Mouse (Mus musculus) MEL (cell line): ENCODE measurements around the gene Selenoh. TPM values are rescaled to one million over a fixed set of nuclear protein-coding genes. Genes with fewer than 3 reads are reported as not detected.

Experiments
- DNase-seq: peaks from one replicate; pipeline ENCODE4 v3.0.0; 2011; ENCODE audit warnings: low read depth, low spot score
- H3K27ac ChIP-seq: 2 replicates; pipeline ENCODE4 v1.5.1; 2012; ENCODE audit warnings: low read depth, mild to moderate bottlenecking, control low read depth, low read length, moderate library complexity; ENCODE audit not compliant: control insufficient read depth
- H3K27me3 ChIP-seq, 2 experiments: fragments of 150-350 bp in 1 of 2; sonication (generic) in 1 of 2; 2 replicates each; pipeline ENCODE4 v1.6.1; 2012; ENCODE audit warnings: low read length in 2 of 2, mild to moderate bottlenecking in 2 of 2, improper control_type of control experiment in 1 of 2, moderate library complexity in 1 of 2; ENCODE audit not compliant: insufficient read depth in 2 of 2, control insufficient read depth in 1 of 2
- H3K36me3 ChIP-seq, 2 experiments: 2 replicates each; pipeline ENCODE4 v1.6.1; 2012 to 2014; ENCODE audit warnings: low read length in 2 of 2, improper control_type of control experiment in 1 of 2, inconsistent platforms in 1 of 2, mild to moderate bottlenecking in 1 of 2; ENCODE audit not compliant: insufficient read depth in 2 of 2, control insufficient read depth in 1 of 2
- H3K4me1 ChIP-seq, 2 experiments: fragments of 150-350 bp in 1 of 2; sonication (generic) in 1 of 2; 2 replicates each; pipeline ENCODE4 v1.6.1; 2012; ENCODE audit warnings: low read length in 2 of 2, improper control_type of control experiment in 1 of 2, mild to moderate bottlenecking in 1 of 2; ENCODE audit not compliant: insufficient read depth in 2 of 2, control insufficient read depth in 1 of 2
- H3K4me3 ChIP-seq, 2 experiments: fragments of 150-350 bp in 1 of 2; sonication (generic) in 1 of 2; 2 replicates each; pipeline ENCODE4 v1.5.1; 2012; ENCODE audit warnings: low read depth in 2 of 2, low read length in 2 of 2, mild to moderate bottlenecking in 2 of 2, moderate library complexity in 2 of 2, control low read depth in 1 of 2, improper control_type of control experiment in 1 of 2; ENCODE audit not compliant: control insufficient read depth in 1 of 2, insufficient read depth in 1 of 2
- H3K79me2 ChIP-seq: 2 replicates; pipeline ENCODE4 v1.6.1; 2012; ENCODE audit warnings: mild to moderate bottlenecking, low read length, moderate library complexity; ENCODE audit not compliant: control insufficient read depth, poor library complexity, insufficient read depth
- H3K9ac ChIP-seq: 2 replicates; pipeline ENCODE4 v1.6.1; 2012; ENCODE audit warnings: low read depth, mild to moderate bottlenecking, control low read depth, low read length, moderate library complexity; ENCODE audit not compliant: control insufficient read depth, poor library complexity, severe bottlenecking
- H3K9me3 ChIP-seq: fragments of 150-350 bp; sonication (generic); replicated peaks from 2 replicates; pipeline ENCODE4 v1.6.1; 2012; ENCODE audit warnings: mild to moderate bottlenecking, low read length, improper control_type of control experiment, moderate library complexity; ENCODE audit not compliant: insufficient read depth
- BHLHE40 ChIP-seq: IDR thresholded peaks from 2 replicates; pipeline ENCODE4 v1.6.1; 2012; ENCODE audit warnings: low read depth, mild to moderate bottlenecking, inconsistent platforms, low read length, improper control_type of control experiment, borderline replicate concordance
- CHD1 ChIP-seq: IDR thresholded peaks from 2 replicates; pipeline ENCODE4 v1.6.1; 2012; ENCODE audit warnings: low read depth, mild to moderate bottlenecking, inconsistent platforms, low read length, improper control_type of control experiment
- CHD2 ChIP-seq: IDR thresholded peaks from 2 replicates; pipeline ENCODE4 v1.6.1; 2011; ENCODE audit warnings: low read length, improper control_type of control experiment
- CTCF ChIP-seq, 3 experiments: IDR thresholded peaks in 2 of 3; conservative IDR thresholded peaks in 1 of 3; 2 replicates each; pipeline ENCODE4 v1.5.1; 2011 to 2012; ENCODE audit warnings: low read length in 3 of 3, low read depth in 2 of 3, mild to moderate bottlenecking in 2 of 3, improper control_type of control experiment in 1 of 3, inconsistent platforms in 1 of 3, mixed read lengths in 1 of 3, moderate library complexity in 1 of 3; ENCODE audit not compliant: control insufficient read depth in 1 of 3, insufficient read depth in 1 of 3, poor library complexity in 1 of 3, severe bottlenecking in 1 of 3
- E2F4 ChIP-seq: IDR thresholded peaks from 2 replicates; pipeline ENCODE4 v1.6.1; 2011; ENCODE audit warnings: low read depth, low read length, improper control_type of control experiment, borderline replicate concordance
- ELF1 ChIP-seq: IDR thresholded peaks from 2 replicates; pipeline ENCODE4 v1.6.1; 2014; ENCODE audit warnings: low read depth, mild to moderate bottlenecking, inconsistent platforms, low read length, improper control_type of control experiment, moderate library complexity
- EP300 ChIP-seq, 2 experiments: IDR thresholded peaks; 2 replicates each; pipeline ENCODE4 v1.6.1; 2011; ENCODE audit warnings: improper control_type of control experiment in 2 of 2, low read length in 2 of 2, low read depth in 1 of 2, mild to moderate bottlenecking in 1 of 2
- ETS1 ChIP-seq: IDR thresholded peaks from 2 replicates; pipeline ENCODE4 v1.6.1; 2012; ENCODE audit warnings: low read depth, mild to moderate bottlenecking, inconsistent platforms, low read length, improper control_type of control experiment, moderate library complexity
- GABPA ChIP-seq: IDR thresholded peaks from 2 replicates; pipeline ENCODE4 v1.6.1; 2012; ENCODE audit warnings: low read depth, mild to moderate bottlenecking, inconsistent platforms, low read length, improper control_type of control experiment, moderate library complexity
- GATA1 ChIP-seq: IDR thresholded peaks from 2 replicates; pipeline ENCODE4 v1.6.1; 2011; ENCODE audit warnings: low read depth, low read length, improper control_type of control experiment
- HCFC1 ChIP-seq: IDR thresholded peaks from 2 replicates; pipeline ENCODE4 v1.6.1; 2012; ENCODE audit warnings: low read depth, mild to moderate bottlenecking, inconsistent platforms, low read length, improper control_type of control experiment, moderate library complexity
- JUND ChIP-seq: IDR thresholded peaks from 2 replicates; pipeline ENCODE4 v1.6.1; 2011; ENCODE audit warnings: low read depth, mild to moderate bottlenecking, improper control_type of control experiment, low read length
- MAFK ChIP-seq: IDR thresholded peaks from 2 replicates; pipeline ENCODE4 v1.6.1; 2011; ENCODE audit warnings: low read depth, mild to moderate bottlenecking, low read length, improper control_type of control experiment, borderline replicate concordance
- MAX ChIP-seq: IDR thresholded peaks from 2 replicates; pipeline ENCODE4 v1.6.1; 2011; ENCODE audit warnings: low read length, improper control_type of control experiment
- MEF2A ChIP-seq: IDR thresholded peaks from 2 replicates; pipeline ENCODE4 v1.6.1; 2014; ENCODE audit warnings: low read depth, mild to moderate bottlenecking, inconsistent platforms, low read length, improper control_type of control experiment; ENCODE audit not compliant: poor library complexity, insufficient replicate concordance, severe bottlenecking; ENCODE audit errors: extremely low read depth
- MXI1 ChIP-seq: IDR thresholded peaks from 2 replicates; pipeline ENCODE4 v1.6.1; 2011; ENCODE audit warnings: mild to moderate bottlenecking, low read depth, low read length, improper control_type of control experiment
- MYB ChIP-seq: IDR thresholded peaks from 2 replicates; pipeline ENCODE4 v1.6.1; 2011; ENCODE audit warnings: mild to moderate bottlenecking, low read depth, low read length, improper control_type of control experiment
- MYC ChIP-seq: IDR thresholded peaks from 2 replicates; pipeline ENCODE4 v1.6.1; 2011; ENCODE audit warnings: low read depth, mild to moderate bottlenecking, low read length, improper control_type of control experiment, moderate library complexity
- NELFE ChIP-seq: IDR thresholded peaks from 2 replicates; pipeline ENCODE4 v1.6.1; 2011; ENCODE audit warnings: low read depth, low read length, improper control_type of control experiment
- NRF1 ChIP-seq: IDR thresholded peaks from 2 replicates; pipeline ENCODE4 v1.6.1; 2014; ENCODE audit warnings: low read depth, mild to moderate bottlenecking, inconsistent platforms, low read length, improper control_type of control experiment, moderate library complexity; ENCODE audit not compliant: poor library complexity, insufficient read depth, severe bottlenecking
- POLR2A ChIP-seq, 2 experiments: IDR thresholded peaks; 2 replicates each; pipeline ENCODE4 v1.6.1; 2011 to 2012; ENCODE audit warnings: low read length in 2 of 2, mild to moderate bottlenecking in 2 of 2, control low read depth in 1 of 2, improper control_type of control experiment in 1 of 2, low read depth in 1 of 2, moderate library complexity in 1 of 2; ENCODE audit not compliant: control insufficient read depth in 1 of 2, insufficient read depth in 1 of 2, poor library complexity in 1 of 2
- POLR2AphosphoS2 ChIP-seq: IDR thresholded peaks from 2 replicates; pipeline ENCODE4 v1.6.1; 2011; ENCODE audit warnings: low read length, improper control_type of control experiment
- POLR2AphosphoS5 ChIP-seq: IDR thresholded peaks from 2 replicates; pipeline ENCODE4 v1.6.1; 2012; ENCODE audit warnings: low read depth, borderline replicate concordance, mild to moderate bottlenecking, inconsistent platforms, low read length, moderate library complexity, mixed read lengths
- RAD21 ChIP-seq: IDR thresholded peaks from 2 replicates; pipeline ENCODE4 v1.6.1; 2011; ENCODE audit warnings: mild to moderate bottlenecking, low read depth, low read length, improper control_type of control experiment
- RCOR1 ChIP-seq: IDR thresholded peaks from 2 replicates; pipeline ENCODE4 v1.6.1; 2012; ENCODE audit warnings: low read depth, mild to moderate bottlenecking, inconsistent platforms, low read length, improper control_type of control experiment
- SIN3A ChIP-seq: IDR thresholded peaks from 2 replicates; pipeline ENCODE4 v1.6.1; 2012; ENCODE audit warnings: low read length, improper control_type of control experiment, inconsistent platforms
- SMC3 ChIP-seq: IDR thresholded peaks from 2 replicates; pipeline ENCODE4 v1.6.1; 2011; ENCODE audit warnings: low read depth, low read length, improper control_type of control experiment
- TAL1 ChIP-seq: IDR thresholded peaks from 2 replicates; pipeline ENCODE4 v1.6.1; 2012; ENCODE audit warnings: mild to moderate bottlenecking, inconsistent platforms, low read length, moderate library complexity, mixed read lengths
- TBP ChIP-seq: IDR thresholded peaks from 2 replicates; pipeline ENCODE4 v1.8.0; 2011; ENCODE audit warnings: low read depth, low read length, improper control_type of control experiment
- UBTF ChIP-seq: IDR thresholded peaks from 2 replicates; pipeline ENCODE4 v1.6.1; 2012; ENCODE audit warnings: low read depth, mild to moderate bottlenecking, inconsistent platforms, low read length, improper control_type of control experiment, moderate library complexity, borderline replicate concordance; ENCODE audit not compliant: insufficient read depth
- USF1 ChIP-seq: IDR thresholded peaks from 2 replicates; pipeline ENCODE4 v1.6.1; 2014; ENCODE audit warnings: low read depth, mild to moderate bottlenecking, inconsistent platforms, low read length, improper control_type of control experiment, moderate library complexity
- USF2 ChIP-seq, 2 experiments: IDR thresholded peaks; 2 replicates each; pipeline ENCODE4 v1.6.1; 2011 to 2012; ENCODE audit warnings: improper control_type of control experiment in 2 of 2, low read length in 2 of 2, borderline replicate concordance in 1 of 2, inconsistent platforms in 1 of 2, low read depth in 1 of 2, mild to moderate bottlenecking in 1 of 2; ENCODE audit not compliant: insufficient read depth in 1 of 2
- ZC3H11A ChIP-seq: IDR thresholded peaks from 2 replicates; pipeline ENCODE4 v1.6.1; 2012; ENCODE audit warnings: low read depth, mild to moderate bottlenecking, inconsistent platforms, low read length, improper control_type of control experiment
- ZKSCAN1 ChIP-seq: IDR thresholded peaks from 2 replicates; pipeline ENCODE4 v1.6.1; 2012; ENCODE audit warnings: low read depth, mild to moderate bottlenecking, inconsistent platforms, low read length, improper control_type of control experiment, moderate library complexity
- ZMIZ1 ChIP-seq: IDR thresholded peaks from 2 replicates; pipeline ENCODE4 v1.6.1; 2012; ENCODE audit warnings: low read depth, mild to moderate bottlenecking, inconsistent platforms, low read length, improper control_type of control experiment, moderate library complexity
- polyA plus RNA-seq, 2 experiments: library from polyadenylated mRNA; stranded (reverse) in 1 of 2; unstranded in 1 of 2; fragments of >175 nt in 1 of 2; fragments of >200 nt in 1 of 2; gene quantifications; 2 replicates each; pipeline versions ENCODE4 v1.2.1 to v1.2.4; 2012; ENCODE audit warnings: low replicate concordance in 2 of 2, low read depth in 1 of 2; ENCODE audit not compliant: insufficient read length in 2 of 2, insufficient read depth in 1 of 2, missing spikeins in 1 of 2
- total RNA-seq: library from RNA; depleted of rRNA; stranded (reverse); fragments of 300-350 nt; gene quantifications from 2 replicates; pipeline ENCODE4 v1.2.3, GENCODE M21; 2012

Gene Selenoh
- total and polyA plus RNA-seq, 3 experiments: 70.7 to 79.0 TPM; not detected in 1

DNA sequence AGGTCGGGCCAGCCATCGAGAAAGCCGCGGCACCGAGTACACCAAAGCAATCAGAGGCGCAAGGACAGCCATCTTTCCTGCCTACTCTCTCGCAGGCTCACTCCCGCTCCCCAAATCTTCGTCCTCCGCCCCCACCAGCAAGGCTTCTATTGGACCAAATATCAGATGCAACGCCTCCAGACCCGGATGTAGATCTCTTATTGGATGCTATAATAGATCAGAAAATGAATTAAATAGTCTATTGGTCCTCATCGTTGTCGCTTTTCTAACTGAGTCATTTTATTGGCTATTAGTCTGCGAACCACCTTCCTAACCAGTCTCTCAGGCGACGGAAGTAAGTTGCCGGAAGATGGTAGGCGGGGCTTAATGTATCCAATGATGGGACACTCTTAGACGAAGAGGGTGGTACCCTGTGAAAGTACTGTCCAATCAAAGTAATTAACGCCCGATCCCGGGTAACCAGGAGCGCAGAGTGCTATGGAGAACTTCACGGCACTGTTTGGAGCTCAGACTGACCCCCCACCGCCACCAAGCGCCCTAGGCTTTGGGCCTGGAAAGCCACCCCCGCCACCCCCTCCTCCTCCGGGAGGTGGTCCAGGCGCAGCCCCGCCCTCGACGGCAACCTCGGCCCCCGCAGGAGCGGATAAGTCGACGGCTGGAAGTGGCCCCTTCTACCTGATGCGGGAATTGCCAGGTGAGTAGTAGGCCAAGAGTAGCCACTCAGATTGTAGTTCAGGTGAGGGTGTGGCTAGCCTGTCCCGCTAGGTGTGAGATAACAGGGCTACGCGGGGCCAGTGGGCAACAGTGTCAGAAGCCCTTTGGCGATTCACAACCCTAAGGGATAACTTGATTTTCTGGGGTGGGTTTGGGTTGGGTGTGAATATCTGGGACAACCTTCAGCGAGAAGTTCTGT lies 7.7 kb upstream of the Selenoh start, which contains the start of the genes Gm28635 and Med19:
Gm28635 (minus strand) TSS at position 74 of the 913 bp plus-strand sequence.
Med19 (plus strand) TSS at position 435 of the 913 bp plus-strand sequence.
- no peaks in the 10 kb centered on the region for H3K9me3 ChIP-seq
- peaks cover 26% of the 10 kb centered on the region for H3K79me2 ChIP-seq
- H3K9ac ChIP-seq: peak within 1 kb of the TSS; percentile 83
- H3K27ac ChIP-seq: peak within 1 kb of the TSS; percentile 45
- peak within 1 kb of the TSS; percentile 88 to 94 for H3K4me3 ChIP-seq
- peaks cover 7 to 14% of the 10 kb centered on the region in 2 experiments for H3K4me1 ChIP-seq
- DNase-seq: peak; percentile 99
- H3K27me3 ChIP-seq: no peaks in the 10 kb centered on the region
- peaks cover 2 to 25% of the 10 kb centered on the region in 2 experiments; a peak in 3 of 4 replicates for H3K36me3 ChIP-seq
- TF ChIP-seq POLR2AphosphoS2 (peak; percentile 63; the same call in 1 of the 2 replicates), SIN3A (peak; percentile 73; the same call in 1 of the 2 replicates), E2F4 (no peak), ELF1 (peak; percentile 84), MAFK (no peak), ZMIZ1 (no peak), UBTF (no peak), USF2 (IDR thresholded peaks at IDR 0.05; ENCODE audit: borderline replicate concordance in 1 of 2, insufficient read depth in 1 of 2, low read depth in 1 of 2, low read length in 2 of 2) (no peak), MYB (no peak), GATA1 (0 out of 2 replicates have a peak, but pooled peaks have one; percentile 20), GABPA (no peak), NRF1 (0 out of 2 replicates have a peak, but pooled peaks have one; percentile 24), CHD2 (peak; percentile 93), SMC3 (no peak), TBP (peak; percentile 16), HCFC1 (peak; percentile 91), ZKSCAN1 (no peak), EP300 (IDR thresholded peaks at IDR 0.05; ENCODE audit: low read depth in 1 of 2, low read length in 2 of 2) (no peak), POLR2AphosphoS5 (no peak), MEF2A (no peak), BHLHE40 (no peak), MAX (no peak), RCOR1 (no peak), JUND (peak; percentile 36; the same call in 1 of the 2 replicates), MXI1 (peak; percentile 54), CHD1 (no peak), ZC3H11A (no peak), ETS1 (no peak), RAD21 (no peak), POLR2A (IDR thresholded peaks at IDR 0.05; ENCODE audit: control insufficient read depth in 1 of 2, insufficient read depth in 1 of 2, low read depth in 1 of 2, low read length in 2 of 2, poor library complexity in 1 of 2) (peak; percentile 9 to 77; a peak in 2 of 4 replicates), USF1 (no peak), TAL1 (no peak), MYC (peak; percentile 18; the same call in 1 of the 2 replicates), NELFE (peak; percentile 66), CTCF (IDR thresholded peaks at IDR 0.05 in 2 of 3, conservative IDR thresholded peaks at IDR 0.05 in 1 of 3; ENCODE audit: control insufficient read depth in 1 of 3, insufficient read depth in 1 of 3, low read depth in 2 of 3, low read length in 3 of 3, poor library complexity in 1 of 3, severe bottlenecking in 1 of 3) (no peak; a peak in 1 of 6 replicates)
